Mouse (Mus musculus) heart, embryonic 13.5 days (tissue): ENCODE measurements around the gene Clcn5. TPM values are rescaled to one million over a fixed set of nuclear protein-coding genes. Genes with fewer than 3 reads are reported as not detected.

Experiments used
- ATAC-seq: fragments of 200-750 bp; cut with Nextera tagmentation; 2 replicates; pipeline ENCODE4 v1.8.0; 2017; ENCODE audit warnings: moderate TSS enrichment; ENCODE audit not compliant: insufficient number of reproducible peaks, low FRiP score, low TSS enrichment; ENCODE audit errors: extremely low read depth
- H3K27ac ChIP-seq: fragments of 300-500 bp; sonication (generic); replicated peaks from 2 replicates; pipeline ENCODE4 v1.5.1; 2015; ENCODE audit warnings: moderate library complexity, mild to moderate bottlenecking, inconsistent platforms
- H3K27me3 ChIP-seq: fragments of 300-500 bp; sonication (generic); replicated peaks from 2 replicates; pipeline ENCODE4 v1.6.1; 2015; ENCODE audit warnings: mild to moderate bottlenecking, inconsistent platforms
- H3K36me3 ChIP-seq: fragments of 300-500 bp; sonication (generic); 2 replicates; pipeline ENCODE4 v1.6.1; 2015; ENCODE audit warnings: mild to moderate bottlenecking, inconsistent platforms
- H3K4me1 ChIP-seq: fragments of 300-500 bp; sonication (generic); 2 replicates; pipeline ENCODE4 v1.6.1; 2015; ENCODE audit warnings: inconsistent platforms
- H3K4me2 ChIP-seq: fragments of 300-500 bp; sonication (generic); 2 replicates; pipeline ENCODE4 v1.6.1; 2015; ENCODE audit warnings: inconsistent platforms, mild to moderate bottlenecking, moderate library complexity
- H3K4me3 ChIP-seq: fragments of 300-500 bp; sonication (generic); 2 replicates; pipeline ENCODE4 v1.5.1; 2015; ENCODE audit warnings: moderate library complexity, mild to moderate bottlenecking, inconsistent platforms
- H3K9ac ChIP-seq: fragments of 300-500 bp; sonication (generic); 2 replicates; pipeline ENCODE4 v1.6.1; 2015; ENCODE audit warnings: inconsistent platforms, mild to moderate bottlenecking, moderate library complexity
- H3K9me3 ChIP-seq: fragments of 300-500 bp; sonication (generic); 2 replicates; pipeline ENCODE4 v1.6.1; 2016; ENCODE audit warnings: inconsistent platforms
- WGBS: fragments of 180-500 bp; shearing (Covaris S2); methylation state at CpG from one replicate; pipeline ENCODE4 v1.1.7; 2015; ENCODE audit warnings: mixed read lengths; 5-methylcytosine and 5-hydroxymethylcytosine counted together
- polyA plus RNA-seq: library from polyadenylated mRNA; unstranded; fragments of >200 nt; fragmentation: Nextera tagmentation; extraction: Ambion mirVana; gene quantifications from 2 replicates; pipeline ENCODE4 v1.2.1, GENCODE M21; 2015

The Clcn5 gene
- polyA plus RNA-seq, 1 experiment from 2014 or later = 16.2 TPM

DNA sequence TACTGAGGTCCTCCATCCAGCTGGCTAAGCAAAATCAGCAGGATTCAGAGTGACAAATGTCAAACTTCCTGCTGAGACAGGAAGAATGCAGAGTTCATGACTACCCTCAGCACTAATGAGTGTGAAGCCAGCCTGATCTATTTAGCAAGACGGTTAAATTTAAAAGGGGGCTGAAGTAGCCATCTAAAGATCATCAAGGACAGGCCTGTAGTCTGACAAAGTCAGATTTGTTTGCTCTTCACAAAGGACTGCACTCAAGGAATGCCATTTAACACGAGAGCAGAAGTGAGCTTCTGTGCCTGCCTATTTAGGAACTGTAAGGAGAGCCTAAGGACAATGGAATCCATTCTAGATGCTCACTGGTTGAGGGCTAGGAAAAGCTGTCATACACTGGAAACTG is 30.2 kb downstream of the Clcn5 start:
- H3K4me1 ChIP-seq = no peaks in the 10 kb centered on the region
- no peak overlapping the region for H3K27ac ChIP-seq
- 10% methylated on average over 2 of the region's 2 CpGs for WGBS
- H3K36me3 ChIP-seq = no peaks in the 10 kb centered on the region
- no peak overlapping the region for H3K9ac ChIP-seq
- no peaks in the 10 kb centered on the region for H3K27me3 ChIP-seq
- H3K4me2 ChIP-seq = no peak overlapping the region
- ATAC-seq = no peak
- H3K9me3 ChIP-seq = no peaks in the 10 kb centered on the region
- no peak overlapping the region for H3K4me3 ChIP-seq

DNA sequence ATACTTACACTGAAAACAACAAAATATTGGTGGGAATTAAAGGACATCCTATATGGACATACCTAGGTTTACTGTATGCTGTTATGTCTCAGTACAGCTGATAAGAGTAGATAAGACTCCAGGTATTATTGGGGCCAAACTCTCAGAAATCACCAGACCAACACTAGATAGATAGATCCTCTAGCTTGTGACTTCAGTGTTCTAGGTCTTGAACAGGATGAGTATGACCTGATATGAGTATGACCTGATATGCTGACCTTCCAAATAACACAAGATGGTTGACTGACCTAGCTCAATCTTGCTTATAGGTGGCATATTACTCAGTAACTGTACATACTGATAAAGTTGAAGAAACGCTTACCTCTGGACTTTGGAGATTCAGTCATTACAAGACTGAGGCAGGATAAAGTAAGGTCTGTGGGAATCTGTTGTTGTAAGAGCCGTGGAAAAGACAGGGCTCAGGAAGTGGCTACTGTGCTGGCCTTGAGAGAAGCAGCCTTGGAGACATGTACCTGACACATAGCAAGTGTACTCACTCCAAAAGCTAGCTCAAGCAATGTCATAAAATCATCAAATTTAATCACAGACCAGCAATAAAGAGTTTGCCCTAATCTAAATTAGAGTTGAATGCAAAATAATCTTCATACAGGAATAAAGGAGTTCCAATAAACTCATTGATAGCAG is 32.0 kb downstream of the Clcn5 start:
- Histone ChIP-seq H3K4me3 (no peak overlapping the region), H3K4me1 (no peaks in the 10 kb centered on the region), H3K9ac (no peak overlapping the region), H3K27me3 (no peaks in the 10 kb centered on the region), H3K9me3 (no peaks in the 10 kb centered on the region), H3K4me2 (no peak overlapping the region), H3K27ac (no peak overlapping the region), H3K36me3 (no peaks in the 10 kb centered on the region)
- WGBS = 72% methylated on average over 2 of the region's 2 CpGs
- no peak for ATAC-seq

DNA sequence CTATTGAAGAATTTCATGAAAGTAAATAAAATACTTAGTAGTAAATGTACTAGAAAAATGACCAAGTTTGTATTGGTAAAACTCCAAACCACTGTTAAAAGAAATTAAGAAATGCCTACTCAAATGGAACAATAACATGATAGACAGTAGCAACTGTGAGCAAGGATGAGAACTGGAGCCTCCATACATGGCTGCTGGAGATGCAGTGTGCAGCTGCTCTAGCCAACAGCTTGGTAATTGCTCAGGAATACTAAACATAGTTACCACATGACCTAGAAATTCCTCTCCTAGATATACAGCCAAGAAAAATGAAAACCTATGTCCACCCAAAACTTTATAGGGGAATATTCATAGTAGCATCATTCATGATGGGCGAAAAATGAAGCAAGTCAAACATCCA is 36.5 kb downstream of the Clcn5 start:
- WGBS = 86% methylated on average over 1 of the region's 1 CpGs
- Histone ChIP-seq H3K4me3 (no peak overlapping the region), H3K27me3 (no peaks in the 10 kb centered on the region), H3K9ac (no peak overlapping the region), H3K36me3 (no peaks in the 10 kb centered on the region), H3K9me3 (no peaks in the 10 kb centered on the region), H3K27ac (no peak overlapping the region), H3K4me2 (no peak overlapping the region), H3K4me1 (peaks cover 7% of the 10 kb centered on the region; the same call in 1 of the 2 replicates)
- ATAC-seq = no peak

DNA sequence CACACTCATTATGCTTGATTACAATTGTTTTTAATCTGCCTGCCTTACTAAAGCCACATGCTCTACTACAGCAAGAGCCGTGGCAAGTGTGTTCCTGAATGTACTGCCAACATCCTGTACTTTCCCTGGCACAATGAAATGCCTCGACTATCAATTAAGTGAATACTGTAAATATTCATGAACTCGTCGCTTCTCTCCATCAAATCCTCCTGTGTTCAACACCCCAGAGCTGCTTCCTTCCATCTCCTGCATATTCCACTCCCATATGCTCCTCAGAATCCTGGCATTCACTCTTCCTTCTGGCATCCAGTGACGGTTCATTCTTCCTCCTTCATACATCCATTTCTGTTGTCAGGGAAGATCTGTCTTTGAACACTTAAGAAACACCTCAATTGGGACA is 39.4 kb downstream of the Clcn5 start:
- Histone ChIP-seq H3K4me3 (no peak overlapping the region), H3K9ac (no peak overlapping the region), H3K4me2 (no peak overlapping the region), H3K9me3 (no peaks in the 10 kb centered on the region), H3K27me3 (no peaks in the 10 kb centered on the region), H3K4me1 (peaks cover 7% of the 10 kb centered on the region; the same call in 1 of the 2 replicates), H3K36me3 (no peaks in the 10 kb centered on the region), H3K27ac (no peak overlapping the region)
- WGBS = 70% methylated on average over 5 of the region's 5 CpGs
- no peak for ATAC-seq

DNA sequence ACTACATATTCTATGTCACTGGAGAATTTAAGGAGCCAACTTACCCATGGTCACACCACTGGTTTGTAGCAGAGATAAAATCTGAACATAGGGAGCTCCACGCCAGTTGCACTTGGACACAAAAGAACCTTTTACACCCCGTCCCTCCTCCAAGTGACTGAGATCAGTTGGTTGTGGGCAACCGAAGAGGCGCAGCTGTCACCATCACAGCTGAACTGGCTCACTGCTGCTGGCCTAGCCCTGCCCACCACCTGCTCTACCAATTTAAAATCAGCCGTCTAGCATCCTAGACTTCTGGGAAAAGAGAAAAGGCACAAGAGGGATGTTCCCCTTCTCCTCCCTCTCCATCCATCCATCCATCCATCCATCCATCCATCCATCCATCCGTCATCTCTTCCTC is 42.6 kb downstream of the Clcn5 start:
- 59% methylated on average over 6 of the region's 6 CpGs for WGBS
- H3K9ac ChIP-seq = no peak overlapping the region
- no peak overlapping the region for H3K4me2 ChIP-seq
- no peak for ATAC-seq
- no peak overlapping the region for H3K4me3 ChIP-seq
- no peak overlapping the region for H3K27ac ChIP-seq
- no peaks in the 10 kb centered on the region for H3K27me3 ChIP-seq
- no peaks in the 10 kb centered on the region for H3K9me3 ChIP-seq
- peaks cover 2% of the 10 kb centered on the region; the same call in 1 of the 2 replicates for H3K4me1 ChIP-seq
- H3K36me3 ChIP-seq = no peaks in the 10 kb centered on the region

DNA sequence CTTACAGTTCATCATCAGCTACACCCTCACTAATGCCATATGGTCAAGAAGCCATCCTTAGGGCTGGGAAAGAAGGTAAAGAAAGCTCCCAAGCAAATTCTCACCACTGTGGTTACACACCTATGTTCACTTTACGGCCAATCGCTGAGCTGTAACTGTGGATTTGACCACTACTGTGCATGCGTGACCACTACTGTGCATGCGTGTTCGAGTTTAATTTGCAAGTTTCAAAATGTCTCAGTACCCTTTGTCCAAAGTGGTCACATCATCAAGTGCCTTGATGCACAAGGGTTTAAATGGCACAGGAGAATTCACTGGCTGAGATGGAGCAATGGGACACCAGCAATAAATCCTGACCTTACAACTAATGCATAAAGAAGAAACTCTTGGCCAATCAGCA is 58.0 kb downstream of the Clcn5 start:
- 86% methylated on average over 5 of the region's 5 CpGs for WGBS
- no peaks in the 10 kb centered on the region for H3K9me3 ChIP-seq
- no peak overlapping the region for H3K9ac ChIP-seq
- no peak for ATAC-seq
- no peak overlapping the region for H3K27ac ChIP-seq
- H3K4me2 ChIP-seq = no peak overlapping the region
- H3K36me3 ChIP-seq = no peaks in the 10 kb centered on the region
- no peaks in the 10 kb centered on the region for H3K27me3 ChIP-seq
- H3K4me1 ChIP-seq = peaks cover 8% of the 10 kb centered on the region
- no peak overlapping the region for H3K4me3 ChIP-seq

DNA sequence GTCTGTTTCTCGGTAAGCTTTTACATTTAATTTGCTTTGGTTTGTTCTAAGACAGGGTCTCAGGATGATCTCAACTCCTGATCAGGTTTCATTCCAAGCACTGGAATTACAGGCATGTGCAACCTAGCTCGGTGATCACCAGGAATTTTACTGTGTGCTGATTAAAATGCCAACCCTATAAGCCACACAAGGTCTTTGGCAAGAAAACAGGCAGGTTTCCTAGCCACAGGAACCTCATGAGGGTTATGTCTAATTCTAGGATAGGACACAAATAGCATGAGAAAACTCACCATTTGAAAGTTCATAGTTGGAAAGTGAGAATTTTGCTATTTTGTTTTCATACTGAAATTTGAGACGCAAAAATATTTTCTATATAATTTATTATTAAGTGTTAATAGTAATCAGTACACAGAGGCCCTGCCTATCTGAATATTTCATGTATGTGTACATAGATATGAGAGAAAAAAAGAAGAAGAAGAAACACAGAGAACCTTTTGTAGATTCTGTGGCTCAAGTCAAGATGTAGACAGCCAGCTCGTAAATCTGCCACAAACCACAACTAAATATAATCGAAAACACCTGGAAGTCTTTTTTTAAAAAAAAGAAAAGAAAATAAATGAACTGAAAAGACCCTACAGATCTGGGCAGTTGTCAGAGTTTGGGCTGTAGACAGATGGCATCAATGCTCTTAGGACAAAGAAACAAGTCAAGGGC is 58.6 kb downstream of the Clcn5 start:
- no peaks in the 10 kb centered on the region for H3K36me3 ChIP-seq
- H3K27ac ChIP-seq = no peak overlapping the region
- H3K27me3 ChIP-seq = no peaks in the 10 kb centered on the region
- H3K4me2 ChIP-seq = no peak overlapping the region
- H3K4me3 ChIP-seq = no peak overlapping the region
- ATAC-seq = no peak
- WGBS = 66% methylated on average over 5 of the region's 5 CpGs
- no peak overlapping the region for H3K9ac ChIP-seq
- peaks cover 13% of the 10 kb centered on the region for H3K4me1 ChIP-seq
- no peaks in the 10 kb centered on the region for H3K9me3 ChIP-seq

DNA sequence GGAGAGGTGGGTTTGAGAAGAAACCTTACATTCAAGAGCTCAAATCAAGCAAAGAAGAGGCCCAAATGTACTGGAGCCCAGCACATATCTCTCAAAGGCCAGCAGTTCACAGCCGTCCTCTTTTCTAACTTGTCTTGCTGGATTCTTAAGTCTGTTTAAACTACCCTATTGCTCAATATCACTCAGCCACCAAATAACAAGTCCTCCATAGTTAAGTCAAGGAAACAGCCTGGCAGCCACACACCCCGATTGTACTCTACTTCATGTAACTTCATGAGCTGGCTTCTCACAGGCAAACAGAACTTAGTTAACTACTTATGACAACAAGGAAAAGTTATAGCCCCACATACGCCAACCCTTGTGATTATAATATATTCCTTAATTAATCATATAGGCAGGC is 59.4 kb downstream of the Clcn5 start:
- 75% methylated on average over 3 of the region's 3 CpGs for WGBS
- Histone ChIP-seq H3K27me3 (no peaks in the 10 kb centered on the region), H3K4me1 (peaks cover 13% of the 10 kb centered on the region), H3K36me3 (no peaks in the 10 kb centered on the region), H3K9me3 (no peaks in the 10 kb centered on the region), H3K4me2 (no peak overlapping the region), H3K27ac (no peak overlapping the region), H3K9ac (no peak overlapping the region), H3K4me3 (no peak overlapping the region)
- ATAC-seq = no peak

DNA sequence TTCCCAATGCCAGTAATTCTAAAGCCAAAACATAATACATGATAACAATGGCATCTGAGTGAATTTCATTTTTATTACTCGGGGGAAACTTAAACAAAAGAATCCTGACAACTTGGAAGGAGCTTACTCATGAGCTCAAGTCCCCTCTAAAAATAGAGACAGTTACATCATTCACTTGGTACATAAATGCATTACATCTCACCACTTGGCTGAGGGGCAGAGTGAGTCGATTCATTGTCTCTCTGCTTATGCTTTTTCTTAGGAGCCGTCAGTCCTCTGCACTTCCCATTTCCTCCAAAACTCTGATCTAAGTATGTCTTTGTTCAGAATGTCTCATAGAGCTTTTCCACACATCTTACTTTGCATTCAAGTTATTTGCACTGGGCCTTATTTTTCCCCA is 63.1 kb downstream of the Clcn5 start:
- H3K27me3 ChIP-seq = no peaks in the 10 kb centered on the region
- no peak for ATAC-seq
- no peak overlapping the region for H3K4me2 ChIP-seq
- H3K4me3 ChIP-seq = no peak overlapping the region
- 37% methylated on average over 3 of the region's 3 CpGs for WGBS
- no peak overlapping the region for H3K9ac ChIP-seq
- H3K4me1 ChIP-seq = peaks cover 11% of the 10 kb centered on the region
- H3K27ac ChIP-seq = peak overlapping the region; percentile 50; the same call in 1 of the 2 replicates
- H3K36me3 ChIP-seq = no peaks in the 10 kb centered on the region
- no peaks in the 10 kb centered on the region for H3K9me3 ChIP-seq

DNA sequence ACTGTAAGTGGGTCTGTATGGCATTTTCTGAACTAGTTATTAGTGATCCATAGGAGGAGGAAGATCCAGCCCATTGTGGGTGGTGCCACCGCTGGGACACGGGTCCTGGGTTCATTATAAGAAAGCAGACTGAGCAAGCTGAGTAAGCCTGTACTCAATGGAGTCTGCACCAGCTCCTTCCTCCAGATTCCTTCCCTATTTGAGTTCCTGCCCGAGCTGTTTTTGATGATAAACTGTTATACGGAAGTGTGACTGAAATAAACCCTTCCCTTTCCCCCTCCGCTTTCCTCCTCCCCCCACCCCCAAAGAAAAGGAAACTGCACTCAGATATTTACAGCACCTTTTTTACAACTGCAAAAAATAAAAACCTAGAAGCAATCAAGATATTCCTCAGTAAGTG is 115.1 kb downstream of the Clcn5 start:
- no peak overlapping the region for H3K4me2 ChIP-seq
- 53% methylated on average over 5 of the region's 5 CpGs for WGBS
- no peaks in the 10 kb centered on the region for H3K36me3 ChIP-seq

DNA sequence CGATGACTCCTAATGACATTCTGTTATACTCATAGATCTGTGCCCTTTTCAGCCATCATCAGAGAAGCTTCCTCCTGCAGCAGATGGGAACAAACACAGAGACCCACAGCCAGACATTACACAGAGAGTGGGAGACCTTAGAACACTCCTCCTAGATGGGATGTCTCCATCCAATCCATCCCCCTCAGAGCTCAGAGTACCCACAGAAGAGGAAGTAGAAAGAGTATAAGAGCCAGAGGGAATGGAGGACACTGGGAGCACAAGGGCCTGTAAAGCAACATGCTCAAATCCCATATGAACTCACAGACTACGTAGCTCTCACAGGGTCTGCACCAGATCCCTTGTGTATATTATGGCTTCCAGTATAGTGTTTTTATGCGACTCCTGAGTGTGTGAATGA is 115.6 kb downstream of the Clcn5 start:
- H3K9me3 ChIP-seq = no peaks in the 10 kb centered on the region
- ATAC-seq = no peak
- H3K4me2 ChIP-seq = no peak overlapping the region
- H3K27ac ChIP-seq = no peak overlapping the region
- no peak overlapping the region for H3K4me3 ChIP-seq
- H3K9ac ChIP-seq = no peak overlapping the region
- no peaks in the 10 kb centered on the region for H3K4me1 ChIP-seq
- 83% methylated on average over 3 of the region's 3 CpGs for WGBS
- no peaks in the 10 kb centered on the region for H3K36me3 ChIP-seq
- H3K27me3 ChIP-seq = no peaks in the 10 kb centered on the region

More for the DNA sequence above, 115.1 kb downstream of the Clcn5 start:
- ATAC-seq = no peak
- Histone ChIP-seq H3K27me3 (no peaks in the 10 kb centered on the region), H3K4me1 (no peaks in the 10 kb centered on the region), H3K27ac (no peak overlapping the region), H3K4me3 (no peak overlapping the region), H3K9ac (no peak overlapping the region), H3K9me3 (no peaks in the 10 kb centered on the region)

DNA sequence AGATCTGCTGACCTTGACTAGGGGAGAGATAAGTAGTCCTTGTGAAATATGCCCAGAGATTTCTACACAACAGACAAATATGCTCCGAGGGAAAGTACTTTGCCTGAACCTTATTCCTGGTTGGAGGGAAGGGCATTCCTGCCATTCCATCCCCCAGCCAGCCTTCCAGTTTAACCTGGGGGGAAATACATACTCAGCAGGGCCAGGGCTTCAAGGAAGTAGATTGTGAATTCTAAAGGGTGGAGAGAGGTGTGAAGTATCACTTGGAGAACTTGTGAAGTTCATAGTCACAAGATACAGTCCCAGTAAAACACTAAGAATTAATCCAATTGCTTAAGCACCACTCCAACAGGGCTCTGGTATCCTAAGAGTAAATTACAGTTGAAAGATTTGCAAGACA is 121.3 kb downstream of the Clcn5 start:
- no peak overlapping the region for H3K27ac ChIP-seq
- no peak overlapping the region for H3K4me3 ChIP-seq
- no peaks in the 10 kb centered on the region for H3K27me3 ChIP-seq
- no peak overlapping the region for H3K9ac ChIP-seq
- 0 out of 2 replicates have a peak, but pooled peaks cover 4% of the 10 kb centered on the region for H3K4me1 ChIP-seq
- no peaks in the 10 kb centered on the region for H3K36me3 ChIP-seq
- no peak for ATAC-seq
- 31% methylated on average over 1 of the region's 1 CpGs for WGBS
- H3K4me2 ChIP-seq = no peak overlapping the region
- no peaks in the 10 kb centered on the region for H3K9me3 ChIP-seq
